Mouse (Mus musculus): ENCODE results near the gene 4931414P19Rik.

- TF ChIP-seq CHD2 (IDR thresholded peaks at IDR 0.05; ENCODE audit: low read depth, low read length) (no peak), ZNF384 (IDR thresholded peaks at IDR 0.05; ENCODE audit: low read depth, low read length) (no peak), HCFC1 (IDR thresholded peaks at IDR 0.05; ENCODE audit: borderline replicate concordance, insufficient read depth, low read length) (no peak), ZC3H11A (IDR thresholded peaks at IDR 0.05; ENCODE audit: borderline replicate concordance, low read depth, low read length) (no peak)
These were observed 29.3 kb downstream of the 4931414P19Rik start for GRCm38 (mm10) chr14:54576241-54577088.
